Mouse (Mus musculus): ENCODE results near the gene Bend6. TPM values are rescaled to one million over a fixed set of nuclear protein-coding genes. Genes with fewer than 3 reads are reported as not detected.

Gene Bend6
- total and polyA plus RNA-seq, 3 experiments = 0.04 to 0.08 TPM; not detected in 1

- no peak overlapping the region for H3K27ac ChIP-seq (ENCODE audit: control insufficient read depth, low read depth, low read length)
- no peaks in the 10 kb centered on the region for H3K36me3 ChIP-seq (ENCODE audit: control insufficient read depth in 1 of 2, insufficient read depth in 2 of 2, low read length in 2 of 2)
- no peak for DNase-seq (ENCODE audit: low read depth, low spot score)
- no peaks in the 10 kb centered on the region for H3K27me3 ChIP-seq (ENCODE audit: control insufficient read depth in 1 of 2, insufficient read depth in 2 of 2, low read length in 2 of 2)
- no peaks in the 10 kb centered on the region for H3K9me3 ChIP-seq (replicated peaks; ENCODE audit: insufficient read depth, low read length)
- H3K79me2 ChIP-seq (ENCODE audit: control insufficient read depth, insufficient read depth, low read length, poor library complexity) = no peaks in the 10 kb centered on the region
- H3K4me3 ChIP-seq (ENCODE audit: control insufficient read depth in 1 of 2, insufficient read depth in 1 of 2, low read depth in 2 of 2, low read length in 2 of 2) = no peak overlapping the region
- TF ChIP-seq BHLHE40 (IDR thresholded peaks at IDR 0.05; ENCODE audit: borderline replicate concordance, low read depth, low read length) (no peak), KAT2A (conservative IDR thresholded peaks at IDR 0.05; ENCODE audit: low read depth, low read length) (no peak), MXI1 (IDR thresholded peaks at IDR 0.05; ENCODE audit: low read depth, low read length) (no peak), MAFK (IDR thresholded peaks at IDR 0.05; ENCODE audit: borderline replicate concordance, low read depth, low read length) (no peak), CTCF (IDR thresholded peaks at IDR 0.05 in 2 of 3, conservative IDR thresholded peaks at IDR 0.05 in 1 of 3; ENCODE audit: control insufficient read depth in 1 of 3, insufficient read depth in 1 of 3, low read depth in 2 of 3, low read length in 3 of 3, poor library complexity in 1 of 3, severe bottlenecking in 1 of 3) (no peak), TAL1 (IDR thresholded peaks at IDR 0.05; ENCODE audit: low read length) (no peak), HCFC1 (IDR thresholded peaks at IDR 0.05; ENCODE audit: low read depth, low read length) (no peak), USF2 (IDR thresholded peaks at IDR 0.05; ENCODE audit: borderline replicate concordance in 1 of 2, insufficient read depth in 1 of 2, low read depth in 1 of 2, low read length in 2 of 2) (no peak), ZNF384 (IDR thresholded peaks at IDR 0.05; ENCODE audit: low read depth, low read length) (no peak), ZC3H11A (IDR thresholded peaks at IDR 0.05; ENCODE audit: low read depth, low read length) (no peak), RCOR1 (IDR thresholded peaks at IDR 0.05; ENCODE audit: low read depth, low read length) (no peak), NELFE (IDR thresholded peaks at IDR 0.05; ENCODE audit: low read depth, low read length) (no peak), USF1 (IDR thresholded peaks at IDR 0.05; ENCODE audit: low read depth, low read length) (no peak), JUND (IDR thresholded peaks at IDR 0.05; ENCODE audit: low read depth, low read length) (no peak), MAZ (IDR thresholded peaks at IDR 0.05; ENCODE audit: low read depth, low read length) (no peak), ETS1 (IDR thresholded peaks at IDR 0.05; ENCODE audit: low read depth, low read length) (no peak), RAD21 (IDR thresholded peaks at IDR 0.05; ENCODE audit: low read depth, low read length) (no peak), ELF1 (IDR thresholded peaks at IDR 0.05; ENCODE audit: low read depth, low read length) (no peak), MAX (IDR thresholded peaks at IDR 0.05; ENCODE audit: low read length) (no peak), MYB (IDR thresholded peaks at IDR 0.05; ENCODE audit: low read depth, low read length) (no peak)
- H3K4me1 ChIP-seq (ENCODE audit: control insufficient read depth in 1 of 2, insufficient read depth in 2 of 2, low read length in 2 of 2) = no peaks in the 10 kb centered on the region
- H3K9ac ChIP-seq (ENCODE audit: control insufficient read depth, low read depth, low read length, poor library complexity, severe bottlenecking) = no peak overlapping the region
Measured at GRCm38 (mm10) chr1:33935946-33936345, 28.3 kb upstream of the Bend6 start.

- H3K4me1 ChIP-seq (ENCODE audit: control insufficient read depth in 1 of 2, insufficient read depth in 2 of 2, low read length in 2 of 2) = no peaks in the 10 kb centered on the region
- H3K9ac ChIP-seq (ENCODE audit: control insufficient read depth, low read depth, low read length, poor library complexity, severe bottlenecking) = no peak overlapping the region
- TF ChIP-seq MYC (IDR thresholded peaks at IDR 0.05; ENCODE audit: low read depth, low read length) = no peak
- no peak for TF ChIP-seq NRF1 (IDR thresholded peaks at IDR 0.05; ENCODE audit: insufficient read depth, low read depth, low read length, poor library complexity, severe bottlenecking)
- no peak for TF ChIP-seq RAD21 (IDR thresholded peaks at IDR 0.05; ENCODE audit: low read depth, low read length)
- no peak for TF ChIP-seq USF1 (IDR thresholded peaks at IDR 0.05; ENCODE audit: low read depth, low read length)
- no peak for TF ChIP-seq ETS1 (IDR thresholded peaks at IDR 0.05; ENCODE audit: low read depth, low read length)
- no peak for TF ChIP-seq MXI1 (IDR thresholded peaks at IDR 0.05; ENCODE audit: low read depth, low read length)
- TF ChIP-seq GABPA (IDR thresholded peaks at IDR 0.05; ENCODE audit: low read depth, low read length) = no peak
- TF ChIP-seq GATA1 (IDR thresholded peaks at IDR 0.05; ENCODE audit: low read depth, low read length) = no peak
- H3K27me3 ChIP-seq (ENCODE audit: control insufficient read depth in 1 of 2, insufficient read depth in 2 of 2, low read length in 2 of 2) = no peaks in the 10 kb centered on the region
- no peaks in the 10 kb centered on the region for H3K36me3 ChIP-seq (ENCODE audit: control insufficient read depth in 1 of 2, insufficient read depth in 2 of 2, low read length in 2 of 2)
- DNase-seq (ENCODE audit: low read depth, low spot score) = no peak
- H3K79me2 ChIP-seq (ENCODE audit: control insufficient read depth, insufficient read depth, low read length, poor library complexity) = no peaks in the 10 kb centered on the region
- H3K9me3 ChIP-seq (replicated peaks; ENCODE audit: insufficient read depth, low read length) = no peaks in the 10 kb centered on the region
- no peak overlapping the region for H3K27ac ChIP-seq (ENCODE audit: control insufficient read depth, low read depth, low read length)
- H3K4me3 ChIP-seq (ENCODE audit: control insufficient read depth in 1 of 2, insufficient read depth in 1 of 2, low read depth in 2 of 2, low read length in 2 of 2) = no peak overlapping the region
Measured at GRCm38 (mm10) chr1:33932845-33933499, 25.4 kb upstream of the Bend6 start.

All from MEL (cell line).